Mouse (Mus musculus) myocyte (in vitro differentiated cells): ENCODE measurements around the gene Plg.

Source experiments
- CEBPB ChIP-seq: IDR thresholded peaks from 2 replicates; pipeline ENCODE4 v1.6.1; 2011; ENCODE audit warnings: mild to moderate bottlenecking, moderate library complexity; ENCODE audit not compliant: poor library complexity, insufficient read depth, severe bottlenecking
- POLR2A ChIP-seq: IDR thresholded peaks from one replicate; pipeline ENCODE4 v1.6.1; 2011; ENCODE audit warnings: low read depth, mild to moderate bottlenecking, control low read depth, moderate library complexity; ENCODE audit not compliant: insufficient read length
- USF1 ChIP-seq: IDR thresholded peaks from one replicate; pipeline ENCODE4 v1.6.1; 2011; ENCODE audit warnings: low read depth, mild to moderate bottlenecking, control low read depth, moderate library complexity

- TF ChIP-seq POLR2A (no peak), CEBPB (no peak), USF1 (no peak)
Observed at GRCm38 (mm10) chr17:12335115-12335514, 43.3 kb upstream of the Plg start.
